Mouse (Mus musculus) E14TG2a.4 (cell line): ENCODE measurements around the gene Elavl3.
A peak's percentile ranks its signal among the peaks of the same experiment; 100 is the strongest.

Experiments used
- H3K27me3 ChIP-seq: 2 replicates; pipeline ENCODE4 v1.6.1; 2014; ENCODE audit warnings: low read length, control low read depth; ENCODE audit not compliant: insufficient read depth
- H3K36me3 ChIP-seq: 2 replicates; pipeline ENCODE4 v1.6.1; 2014; ENCODE audit warnings: low read length, control low read depth; ENCODE audit not compliant: insufficient read depth
- H3K4me1 ChIP-seq: replicated peaks from 2 replicates; pipeline ENCODE4 v1.6.1; 2014; ENCODE audit warnings: low read depth, low read length, control low read depth
- H3K4me3 ChIP-seq: replicated peaks from 2 replicates; pipeline ENCODE4 v1.5.1; 2014; ENCODE audit warnings: mild to moderate bottlenecking, low read length
- H3K9me3 ChIP-seq: 2 replicates; pipeline ENCODE4 v1.6.1; 2014; ENCODE audit warnings: low read length, control low read depth
- CTCF ChIP-seq: conservative IDR thresholded peaks from 2 replicates; pipeline ENCODE4 v1.5.1; 2014; ENCODE audit warnings: low read length
- NANOG ChIP-seq: IDR thresholded peaks from 2 replicates; pipeline ENCODE4 v1.6.1; 2014; ENCODE audit warnings: borderline replicate concordance, low read length, mixed read lengths
- POU5F1 ChIP-seq: IDR thresholded peaks from 2 replicates; pipeline ENCODE4 v1.6.1; 2014; ENCODE audit warnings: low read length, borderline replicate concordance

Gene Elavl3

GRCm38 (mm10) chr9:22053657-22054056 lies 1.8 kb upstream of the Elavl3 start:
- H3K4me3 ChIP-seq: no peak overlapping the region
- H3K4me1 ChIP-seq: peaks cover 56% of the 10 kb centered on the region
- no peaks in the 10 kb centered on the region for H3K9me3 ChIP-seq
- TF ChIP-seq NANOG: no peak
- TF ChIP-seq CTCF: no peak
- no peak for TF ChIP-seq POU5F1
- peaks cover 26% of the 10 kb centered on the region for H3K36me3 ChIP-seq
- peaks cover 37% of the 10 kb centered on the region for H3K27me3 ChIP-seq

GRCm38 (mm10) chr9:22051161-22051957 lies 464 bp downstream of the Elavl3 start:
- Histone ChIP-seq H3K9me3 (no peaks in the 10 kb centered on the region), H3K36me3 (0 out of 2 replicates have a peak, but pooled peaks cover 3% of the 10 kb centered on the region), H3K4me1 (peaks cover 70% of the 10 kb centered on the region), H3K4me3 (peak overlapping the region; percentile 87), H3K27me3 (peaks cover 35% of the 10 kb centered on the region)
- TF ChIP-seq NANOG (no peak), POU5F1 (no peak), CTCF (no peak)

- peak overlapping the region; percentile 87 for H3K4me3 ChIP-seq
- no peak for TF ChIP-seq NANOG
- TF ChIP-seq POU5F1: no peak
- TF ChIP-seq CTCF: no peak
- no peaks in the 10 kb centered on the region for H3K9me3 ChIP-seq
- peaks cover 62% of the 10 kb centered on the region for H3K4me1 ChIP-seq
- no peaks in the 10 kb centered on the region for H3K36me3 ChIP-seq
- H3K27me3 ChIP-seq: peaks cover 26% of the 10 kb centered on the region
Measured at GRCm38 (mm10) chr9:22050351-22050889, 1.4 kb downstream of the Elavl3 start.

GRCm38 (mm10) chr9:22049721-22050270 lies 2.0 kb downstream of the Elavl3 start:
- Histone ChIP-seq H3K4me3 (peak overlapping the region; percentile 87), H3K36me3 (no peaks in the 10 kb centered on the region), H3K27me3 (peaks cover 20% of the 10 kb centered on the region), H3K4me1 (peaks cover 62% of the 10 kb centered on the region), H3K9me3 (no peaks in the 10 kb centered on the region)
- TF ChIP-seq CTCF (no peak), POU5F1 (no peak), NANOG (no peak)

DNA sequence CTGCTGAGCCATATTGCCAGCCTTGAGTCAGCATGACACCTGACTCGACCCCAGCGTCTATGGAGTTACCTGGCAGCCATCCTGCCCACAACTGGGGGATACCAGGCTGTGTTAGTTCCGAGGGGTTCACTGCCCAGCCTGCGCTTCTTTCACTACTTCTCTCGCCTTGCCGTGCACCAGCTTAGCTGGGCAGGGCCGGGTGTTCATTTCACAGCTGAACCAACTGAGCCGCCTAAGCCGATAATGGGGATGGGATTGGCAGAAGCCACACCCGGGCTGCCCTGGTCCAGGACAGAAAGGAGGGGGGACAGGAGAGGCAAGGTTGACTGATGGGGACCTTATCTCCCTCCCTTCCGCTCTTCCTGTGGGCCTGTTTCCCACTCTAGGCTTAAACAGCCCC lies 2.5 kb downstream of the Elavl3 start:
- peaks cover 20% of the 10 kb centered on the region for H3K27me3 ChIP-seq
- no peaks in the 10 kb centered on the region for H3K36me3 ChIP-seq
- no peaks in the 10 kb centered on the region for H3K9me3 ChIP-seq
- no peak for TF ChIP-seq CTCF
- TF ChIP-seq POU5F1: no peak
- TF ChIP-seq NANOG: no peak
- peaks cover 62% of the 10 kb centered on the region for H3K4me1 ChIP-seq
- H3K4me3 ChIP-seq: peak overlapping the region; percentile 87

DNA sequence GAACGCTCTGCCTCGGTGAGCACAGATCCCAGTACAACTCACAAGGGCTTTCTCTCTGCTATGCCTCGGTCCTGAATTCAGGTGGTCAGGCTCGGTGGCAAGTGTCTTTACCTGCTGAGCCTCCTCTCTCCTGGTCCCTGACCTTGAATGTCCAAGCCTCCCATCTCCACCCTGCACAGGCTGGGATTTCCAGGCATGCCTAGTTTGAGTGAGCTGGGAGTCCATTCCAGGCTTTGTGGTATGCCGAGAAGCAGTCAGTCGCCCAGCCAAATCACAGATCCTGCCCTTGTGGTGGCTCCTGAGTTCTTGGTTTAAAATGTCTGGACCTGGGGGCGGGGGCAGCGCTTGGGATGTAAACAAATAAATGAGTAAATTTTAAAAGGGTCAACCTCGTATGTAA lies 4.5 kb downstream of the Elavl3 start:
- H3K9me3 ChIP-seq: no peaks in the 10 kb centered on the region
- H3K4me3 ChIP-seq: no peak overlapping the region
- peaks cover 12% of the 10 kb centered on the region for H3K27me3 ChIP-seq
- peaks cover 73% of the 10 kb centered on the region for H3K4me1 ChIP-seq
- no peak for TF ChIP-seq NANOG
- no peak for TF ChIP-seq POU5F1
- no peak for TF ChIP-seq CTCF
- H3K36me3 ChIP-seq: no peaks in the 10 kb centered on the region

GRCm38 (mm10) chr9:22041832-22042231 lies 10.0 kb downstream of the Elavl3 start:
- Histone ChIP-seq H3K4me3 (no peak overlapping the region), H3K27me3 (no peaks in the 10 kb centered on the region), H3K36me3 (no peaks in the 10 kb centered on the region), H3K4me1 (peaks cover 61% of the 10 kb centered on the region), H3K9me3 (no peaks in the 10 kb centered on the region)
- TF ChIP-seq POU5F1: no peak
- TF ChIP-seq CTCF: no peak
- no peak for TF ChIP-seq NANOG

DNA sequence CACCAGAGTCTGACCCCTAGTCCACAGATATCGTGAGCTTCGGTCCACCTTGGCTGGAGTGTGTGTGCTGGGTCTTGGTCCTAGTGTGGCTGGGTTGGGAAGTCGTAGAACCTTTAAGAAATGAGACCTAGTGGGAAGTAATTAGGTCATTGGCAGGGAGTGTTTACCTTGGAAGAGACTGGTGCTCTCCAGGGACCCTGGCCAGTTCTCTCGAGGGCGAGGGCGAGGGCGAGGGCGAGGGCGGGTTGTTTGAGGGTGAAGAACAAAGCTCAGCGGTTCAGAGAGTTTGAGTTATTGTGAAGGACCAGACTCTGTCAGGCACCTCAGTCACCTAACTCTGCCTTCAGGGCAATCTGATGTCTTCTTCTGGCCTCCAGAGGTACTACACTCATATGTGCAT lies 14.0 kb downstream of the Elavl3 start:
- TF ChIP-seq CTCF: no peak
- no peak for TF ChIP-seq POU5F1
- no peak for TF ChIP-seq NANOG
- no peak overlapping the region for H3K4me3 ChIP-seq
- no peaks in the 10 kb centered on the region for H3K9me3 ChIP-seq
- no peaks in the 10 kb centered on the region for H3K27me3 ChIP-seq
- peaks cover 67% of the 10 kb centered on the region for H3K4me1 ChIP-seq
- H3K36me3 ChIP-seq: peaks cover 13% of the 10 kb centered on the region
